Mouse (Mus musculus): ENCODE measurements around the gene Zfp970.

DNA sequence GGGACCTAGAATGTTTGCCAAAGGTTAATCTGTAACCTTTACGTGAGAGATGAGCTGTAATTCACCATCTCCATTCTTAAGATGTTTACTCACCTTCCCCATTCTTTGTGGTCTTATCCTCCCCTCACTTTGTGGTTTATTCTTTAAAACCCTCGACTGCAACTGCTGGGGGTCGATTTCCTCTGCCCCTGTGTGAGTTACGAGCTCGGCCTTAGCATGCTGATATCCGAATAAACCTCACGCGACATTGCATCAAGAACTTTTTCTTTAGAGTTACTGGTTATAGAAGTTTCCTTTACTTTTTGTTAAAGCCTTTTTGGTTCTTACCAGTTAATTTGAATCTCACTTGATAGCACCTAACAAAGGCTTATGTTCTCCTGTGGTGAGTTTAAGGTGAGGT is 55.5 kb downstream of the Zfp970 start:
- TF ChIP-seq CTCF (conservative IDR thresholded peaks at IDR 0.05; ENCODE audit: low read length) (no peak), POU5F1 (IDR thresholded peaks at IDR 0.05; ENCODE audit: borderline replicate concordance, low read length) (no peak), NANOG (IDR thresholded peaks at IDR 0.05; ENCODE audit: borderline replicate concordance, low read length) (no peak)

Measured in E14TG2a.4 (cell line).